Mouse (Mus musculus) limb, embryonic 11.5 days (tissue): ENCODE data around the gene Slfn5. TPM values are rescaled to one million over a fixed set of nuclear protein-coding genes. Genes with fewer than 3 reads are reported as not detected.
"Not testable (repeated sequence)": the region's sequence is repeated elsewhere in the genome, so short reads cannot be mapped to it uniquely, and the experiment has no call there.

ENCODE experiments used
- ATAC-seq: fragments of 200-750 bp; cut with Nextera tagmentation; 2 replicates; pipeline ENCODE4 v1.8.0; 2017; ENCODE audit warnings: low read depth; ENCODE audit not compliant: insufficient number of reproducible peaks, low FRiP score, low TSS enrichment
- DNase-seq: peaks from one replicate; pipeline ENCODE4 v3.0.0-alpha.2; 2015; ENCODE audit warnings: low spot score
- H3K27ac ChIP-seq: fragments of 300-500 bp; sonication (generic); replicated peaks from 2 replicates; pipeline ENCODE4 v1.5.1; 2014; ENCODE audit warnings: low read depth, mild to moderate bottlenecking, low read length
- H3K27me3 ChIP-seq: fragments of 300-500 bp; sonication (generic); 2 replicates; pipeline ENCODE4 v1.6.1; 2014; ENCODE audit warnings: mild to moderate bottlenecking, low read length, mixed read lengths; ENCODE audit not compliant: control insufficient read depth, insufficient read depth
- H3K36me3 ChIP-seq: fragments of 300-500 bp; sonication (generic); 2 replicates; pipeline ENCODE4 v1.6.1; 2014; ENCODE audit warnings: mild to moderate bottlenecking, low read length, moderate library complexity, mixed read lengths; ENCODE audit not compliant: control insufficient read depth, insufficient read depth
- H3K4me1 ChIP-seq: fragments of 300-500 bp; sonication (generic); 2 replicates; pipeline ENCODE4 v1.6.1; 2014; ENCODE audit warnings: low read length, mixed read lengths; ENCODE audit not compliant: control insufficient read depth, insufficient read depth
- H3K4me2 ChIP-seq: fragments of 300-500 bp; sonication (generic); 2 replicates; pipeline ENCODE4 v1.6.1; 2014; ENCODE audit warnings: low read depth, mild to moderate bottlenecking, moderate library complexity; ENCODE audit not compliant: severe bottlenecking
- H3K4me3 ChIP-seq: fragments of 300-500 bp; sonication (generic); 2 replicates; pipeline ENCODE4 v1.5.1; 2014; ENCODE audit warnings: low read depth, low read length
- H3K9ac ChIP-seq: fragments of 300-500 bp; sonication (generic); 2 replicates; pipeline ENCODE4 v1.6.1; 2014; ENCODE audit warnings: mild to moderate bottlenecking, low read length
- H3K9me3 ChIP-seq: fragments of 300-500 bp; sonication (generic); 2 replicates; pipeline ENCODE4 v1.6.1; 2016; ENCODE audit warnings: low read length; ENCODE audit not compliant: control insufficient read depth
- WGBS: fragments of 180-500 bp; shearing (Covaris S2); extraction: QIAGEN DNeasy Blood & Tissue Kit; methylation state at CpG from one replicate; pipeline ENCODE4 v1.1.7; 2014; 5-methylcytosine and 5-hydroxymethylcytosine counted together
- polyA plus RNA-seq: library from polyadenylated mRNA; unstranded; fragments of >200 nt; fragmentation: Nextera tagmentation; extraction: Ambion mirVana; gene quantifications from 2 replicates; pipeline ENCODE4 v1.2.1, GENCODE M21; 2014

Slfn5 gene
- polyA plus RNA-seq, 1 experiment from 2014 or later, result 0.55 TPM

DNA sequence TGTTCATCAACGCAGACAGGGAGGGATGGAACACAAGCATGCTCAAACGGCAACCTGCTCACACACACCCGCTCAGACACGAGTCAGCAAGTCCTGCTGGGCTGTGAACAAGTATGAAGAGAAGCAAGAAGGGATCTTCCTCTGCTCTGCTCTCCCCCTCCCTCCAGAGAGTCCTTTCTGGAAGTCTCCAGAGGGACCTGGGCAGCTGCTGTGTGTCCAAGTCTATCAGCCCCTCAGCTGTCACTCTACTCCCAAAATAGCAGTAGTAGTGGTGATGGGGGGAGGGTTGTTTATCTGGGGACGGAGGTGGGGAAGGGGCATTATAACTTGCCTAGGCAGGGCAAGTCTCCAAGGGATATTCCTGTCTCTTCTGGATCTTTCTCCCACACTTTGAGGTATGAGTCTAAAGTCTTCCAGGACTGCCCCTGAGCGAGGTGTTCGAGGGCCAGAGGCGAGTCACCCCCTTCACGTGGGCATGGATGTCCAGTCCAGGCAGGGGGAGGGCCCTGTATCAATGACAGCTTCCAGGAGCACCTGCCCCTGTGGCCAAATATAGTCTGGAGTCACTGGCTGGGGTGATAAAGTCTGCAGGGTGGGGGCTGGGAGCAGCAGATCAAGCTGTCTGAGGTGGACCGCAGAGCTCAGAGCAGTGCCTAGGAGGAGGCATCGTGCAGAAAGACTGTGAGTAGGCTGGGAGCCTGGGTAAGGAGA lies 40.3 kb upstream of the Slfn5 start:
- Histone ChIP-seq H3K36me3 (no peaks in the 10 kb centered on the region), H3K27ac (no peak overlapping the region), H3K4me3 (no peak overlapping the region), H3K27me3 (no peaks in the 10 kb centered on the region), H3K4me1 (peaks cover 4% of the 10 kb centered on the region; the same call in 1 of the 2 replicates), H3K9ac (no peak overlapping the region), H3K9me3 (no peaks in the 10 kb centered on the region), H3K4me2 (no peak overlapping the region)
- ATAC-seq (no peak), DNase-seq (no peak)
- 82% methylated on average over 11 of the region's 11 CpGs for WGBS

- WGBS, result 9% methylated on average over 16 of the region's 16 CpGs
- Histone ChIP-seq H3K4me3 (no peak overlapping the region), H3K27ac (no peak overlapping the region), H3K36me3 (no peaks in the 10 kb centered on the region), H3K27me3 (no peaks in the 10 kb centered on the region), H3K4me1 (no peaks in the 10 kb centered on the region), H3K9ac (no peak overlapping the region), H3K4me2 (peak overlapping the region; percentile 31; the same call in 1 of the 2 replicates), H3K9me3 (no peaks in the 10 kb centered on the region)
- ATAC-seq (no peak; the same call in 1 of the 2 replicates), DNase-seq (peak; percentile 88)
These were observed 36.3 kb upstream of the Slfn5 start for GRCm38 (mm10) chr11:82914711-82915352.

DNA sequence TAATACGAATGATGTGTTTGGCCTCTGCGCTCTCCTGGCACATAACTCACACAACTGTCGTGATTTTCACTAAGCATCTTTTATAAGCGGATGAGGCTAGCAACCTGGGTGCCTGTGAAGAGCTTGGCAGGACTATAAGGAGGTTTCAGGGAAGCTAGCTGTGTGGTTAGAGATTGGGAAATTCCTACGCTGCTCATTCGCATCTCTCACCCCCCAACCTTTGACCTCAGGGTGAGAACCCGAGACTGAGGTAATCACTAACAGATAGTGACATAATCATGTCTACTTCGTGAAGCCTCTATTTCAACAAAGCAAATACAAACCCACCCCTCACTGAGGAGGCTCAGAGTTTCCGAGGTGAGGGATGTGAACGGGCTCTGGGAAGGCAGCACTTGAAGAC lies 30.4 kb upstream of the Slfn5 start:
- no peaks in the 10 kb centered on the region for H3K9me3 ChIP-seq
- ATAC-seq (no peak), DNase-seq (no peak)
- H3K27me3 ChIP-seq, result no peaks in the 10 kb centered on the region
- no peak overlapping the region for H3K9ac ChIP-seq
- H3K36me3 ChIP-seq, result no peaks in the 10 kb centered on the region
- H3K4me3 ChIP-seq, result no peak overlapping the region
- H3K4me2 ChIP-seq, result no peak overlapping the region
- H3K4me1 ChIP-seq, result no peaks in the 10 kb centered on the region
- H3K27ac ChIP-seq, result no peak overlapping the region
- WGBS, result 44% methylated on average over 10 of the region's 10 CpGs

- no peak overlapping the region for H3K27ac ChIP-seq
- H3K4me1 ChIP-seq, result no peaks in the 10 kb centered on the region
- no peaks in the 10 kb centered on the region for H3K36me3 ChIP-seq
- no peak overlapping the region for H3K9ac ChIP-seq
- H3K4me3 ChIP-seq, result no peak overlapping the region
- no peak for ATAC-seq
- H3K27me3 ChIP-seq, result no peaks in the 10 kb centered on the region; the same call in 1 of the 2 replicates
- DNase-seq, result no peak
- no peaks in the 10 kb centered on the region for H3K9me3 ChIP-seq
- WGBS, result 72% methylated on average over 4 of the region's 4 CpGs
- no peak overlapping the region for H3K4me2 ChIP-seq
These were observed 29.5 kb upstream of the Slfn5 start for GRCm38 (mm10) chr11:82921691-82922090.

DNA sequence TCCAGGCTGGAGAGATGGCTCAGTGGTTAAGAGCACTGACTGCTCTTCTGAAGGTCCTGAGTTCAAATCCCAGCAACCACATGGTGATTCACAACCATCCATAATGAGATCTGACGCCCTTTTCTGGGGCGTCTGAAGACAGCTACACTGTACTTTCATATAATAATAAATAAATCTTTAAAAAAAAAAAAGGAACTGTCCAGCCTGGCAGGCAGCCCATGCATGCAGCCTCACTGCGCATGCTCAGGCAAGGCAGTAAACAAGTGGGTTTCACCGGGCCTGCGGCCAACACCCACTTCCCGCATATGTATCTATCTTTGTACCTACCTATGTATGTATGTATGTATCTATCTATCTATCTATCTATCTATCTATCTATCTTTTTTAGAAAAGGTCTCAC lies 27.2 kb upstream of the Slfn5 start:
- not testable (repeated sequence) for H3K9me3 ChIP-seq, H3K36me3 ChIP-seq, H3K9ac ChIP-seq, H3K4me1 ChIP-seq, ATAC-seq, DNase-seq, H3K4me3 ChIP-seq, H3K4me2 ChIP-seq, H3K27ac ChIP-seq
- H3K27me3 ChIP-seq, result peaks cover 13% of the 10 kb centered on the region
- WGBS, result 89% methylated on average over 6 of the region's 6 CpGs

GRCm38 (mm10) chr11:82928897-82929632 lies 22.1 kb upstream of the Slfn5 start:
- WGBS, result 35% methylated on average over 20 of the region's 20 CpGs
- no peak for ATAC-seq

DNA sequence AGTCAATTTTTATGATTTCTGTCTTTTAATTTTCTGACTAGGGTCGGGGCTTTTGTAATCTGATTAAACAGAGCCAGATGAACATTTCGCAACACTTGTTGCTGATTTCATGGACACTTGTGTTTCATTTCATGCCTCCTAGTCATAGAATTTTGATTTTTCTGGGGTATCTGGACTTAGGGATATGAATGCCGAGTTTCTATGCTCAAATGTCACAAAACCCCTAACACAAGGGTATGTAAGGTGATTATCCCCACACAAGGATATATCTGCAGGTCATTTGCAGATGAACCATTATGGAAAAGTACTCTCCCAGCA lies 21.6 kb upstream of the Slfn5 start:
- WGBS, result 47% methylated on average over 3 of the region's 3 CpGs
- H3K27me3 ChIP-seq, result peaks cover 45% of the 10 kb centered on the region
- H3K4me2 ChIP-seq, result no peak overlapping the region
- DNase-seq, result no peak
- H3K4me3 ChIP-seq, result no peak overlapping the region
- no peaks in the 10 kb centered on the region for H3K9me3 ChIP-seq
- no peak for ATAC-seq
- no peaks in the 10 kb centered on the region for H3K4me1 ChIP-seq
- H3K36me3 ChIP-seq, result no peaks in the 10 kb centered on the region
- no peak overlapping the region for H3K27ac ChIP-seq
- H3K9ac ChIP-seq, result no peak overlapping the region

More at GRCm38 (mm10) chr11:82928897-82929632, 22.1 kb upstream of the Slfn5 start:
- no peak overlapping the region for H3K27ac ChIP-seq
- H3K9ac ChIP-seq, result no peak overlapping the region
- DNase-seq, result no peak
- H3K4me2 ChIP-seq, result no peak overlapping the region
- no peak overlapping the region for H3K4me3 ChIP-seq
- peaks cover 40% of the 10 kb centered on the region for H3K27me3 ChIP-seq
- H3K9me3 ChIP-seq, result no peaks in the 10 kb centered on the region
- H3K4me1 ChIP-seq, result no peaks in the 10 kb centered on the region
- H3K36me3 ChIP-seq, result no peaks in the 10 kb centered on the region

GRCm38 (mm10) chr11:82930391-82930955 lies 20.7 kb upstream of the Slfn5 start:
- not testable (repeated sequence) for H3K4me1 ChIP-seq, H3K27ac ChIP-seq, ATAC-seq, H3K9ac ChIP-seq, H3K36me3 ChIP-seq, H3K9me3 ChIP-seq
- peak overlapping the region; percentile 89 for H3K4me2 ChIP-seq
- DNase-seq, result peak; percentile 28
- H3K4me3 ChIP-seq, result peak overlapping the region; percentile 40
- peaks cover 51% of the 10 kb centered on the region for H3K27me3 ChIP-seq
- 1% methylated on average over 60 of the region's 85 CpGs for WGBS
